Mouse (Mus musculus): ENCODE data around the gene Gm3187.
"Not testable (repeated sequence)": the region's sequence is repeated elsewhere in the genome, so short reads cannot be mapped to it uniquely, and the experiment has no call there.

DNA sequence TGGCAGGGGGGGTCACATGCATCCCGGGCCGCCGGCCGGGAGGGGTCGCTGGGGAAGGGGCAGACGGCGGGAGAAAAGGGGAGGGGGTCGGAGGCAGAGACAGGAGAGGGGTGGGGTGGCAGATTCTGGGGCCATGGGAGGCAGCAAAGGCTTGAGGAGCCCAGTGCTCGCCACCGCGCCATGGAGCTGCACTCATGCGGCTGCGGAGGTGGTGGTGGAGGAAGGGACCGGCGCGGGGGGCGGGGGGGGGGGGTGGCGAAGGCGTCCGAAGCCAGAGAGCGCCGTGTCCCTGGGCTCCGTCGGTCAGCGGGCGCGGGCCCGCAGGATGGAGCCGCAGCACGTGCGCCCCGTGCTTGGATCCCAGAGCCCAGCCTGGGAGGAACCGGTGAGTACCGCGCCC, 17.4 kb downstream of the Gm3187 start, which contains the start of gene Gm3488:
- TF ChIP-seq CTCF (IDR thresholded peaks at IDR 0.05; ENCODE audit: low read depth); EP300 (optimal IDR thresholded peaks at IDR 0.05): not testable (repeated sequence)

Measured in stomach, postnatal 0 days (tissue).